ENCODE assay signal across 19 mouse cellular contexts in the genomic region with DNA sequence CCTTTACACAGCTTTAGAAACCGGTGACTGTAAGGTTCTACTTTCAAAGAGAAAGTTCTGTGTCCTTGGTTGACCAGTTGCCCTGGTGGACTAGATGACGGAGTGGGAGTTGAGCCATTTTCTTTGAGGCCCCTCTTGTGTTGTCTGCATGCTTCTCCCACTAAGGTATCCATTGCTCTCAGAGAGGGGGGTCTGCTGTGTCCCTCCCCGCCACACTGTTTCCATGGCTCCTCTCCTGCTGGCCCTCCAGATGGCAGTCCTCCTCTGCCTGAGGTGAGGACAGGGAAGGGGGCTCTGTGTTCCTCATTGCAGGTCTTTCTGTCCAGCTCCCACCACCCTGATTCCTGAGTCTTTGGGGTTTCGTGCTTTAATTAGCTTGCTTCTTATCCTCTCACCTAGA.
A peak's percentile ranks its signal among the peaks of the same experiment; 100 is the strongest.
DNase-seq lines count a peak whose midpoint lies in the region; ATAC-seq and TF ChIP-seq lines count a peak whose summit lies in the region.
"Had no signal": no experiment of that assay in that cellular context is flagged by ENCODE, and none has a peak within 500 bp of the region (broad histone marks: within the 10 kb centered on the region; RNA-seq: fewer than 3 reads in every experiment).

No protein-coding gene starts in this region.

- H3K4me3 ChIP-seq in heart, embryonic 13.5 days: no peak overlapping the region
- H3K4me3 ChIP-seq in heart, embryonic 10.5 days: no peak overlapping the region
- no peak overlapping the region for H3K4me3 ChIP-seq in kidney, embryonic 15.5 days (replicated peaks)
- H3K4me3 ChIP-seq in lung, embryonic 14.5 days (ENCODE audit: low read depth, low read length): no peak overlapping the region
- no peak overlapping the region for H3K4me3 ChIP-seq in lung, postnatal 0 days (ENCODE audit: low read depth, low read length)
- H3K4me3 ChIP-seq: lung, embryonic 15.5 days; midbrain, embryonic 10.5 days; neural tube, embryonic 12.5 days had no signal

- no peaks in the 10 kb centered on the region for H3K36me3 ChIP-seq in heart, embryonic 13.5 days
- no peaks in the 10 kb centered on the region for H3K36me3 ChIP-seq in heart, embryonic 10.5 days
- H3K36me3 ChIP-seq in kidney, embryonic 15.5 days: no peaks in the 10 kb centered on the region
- H3K36me3 ChIP-seq in lung, embryonic 14.5 days (ENCODE audit: insufficient read depth): 0 out of 2 replicates have a peak, but pooled peaks cover 6% of the 10 kb centered on the region
- no peaks in the 10 kb centered on the region for H3K36me3 ChIP-seq in lung, postnatal 0 days (ENCODE audit: insufficient read depth, low read length)
- H3K36me3 ChIP-seq: lung, embryonic 15.5 days; neural tube, embryonic 12.5 days had no signal

- no peak for DNase-seq in heart, embryonic 10.5 days (ENCODE audit: low spot score)
- DNase-seq in kidney, postnatal 36 days: no peak
- no peak for DNase-seq in lung, embryonic 14.5 days
- DNase-seq in lung, postnatal 0 days (ENCODE audit: low spot score): no peak
- DNase-seq in urinary bladder, postnatal 10 days (ENCODE audit: low spot score): no peak
- DNase-seq: adrenal gland, postnatal 25 days; B cell, adult 2 months; cerebellum, adult 11 months; cerebellum, postnatal 25 days; embryo, embryonic 11 days; thymus, adult 18-20 months; thymus, postnatal 4 days had no signal

- 0 out of 2 replicates have a peak overlapping the region, but pooled peaks have one; percentile 38 for H3K9ac ChIP-seq in heart, embryonic 13.5 days
- no peak overlapping the region for H3K9ac ChIP-seq in kidney, embryonic 15.5 days
- H3K9ac ChIP-seq in lung, embryonic 14.5 days: no peak overlapping the region
- H3K9ac ChIP-seq in lung, postnatal 0 days (replicated peaks; ENCODE audit: low read depth): no peak overlapping the region
- H3K9ac ChIP-seq: hindbrain, embryonic 14.5 days; lung, embryonic 15.5 days; neural tube, embryonic 12.5 days had no signal

- no peak overlapping the region for H3K27ac ChIP-seq in heart, embryonic 13.5 days (replicated peaks)
- no peak overlapping the region for H3K27ac ChIP-seq in heart, embryonic 10.5 days
- H3K27ac ChIP-seq in kidney, embryonic 15.5 days: peak overlapping the region; percentile 52
- no peak overlapping the region for H3K27ac ChIP-seq in lung, embryonic 14.5 days (ENCODE audit: low read depth)
- H3K27ac ChIP-seq in lung, postnatal 0 days (ENCODE audit: low read length): no peak overlapping the region
- H3K27ac ChIP-seq: hindbrain, embryonic 14.5 days; macrophage; midbrain, embryonic 10.5 days; neural tube, embryonic 12.5 days had no signal

- peaks cover 4% of the 10 kb centered on the region; the same call in 1 of the 2 replicates for H3K27me3 ChIP-seq in heart, embryonic 13.5 days (replicated peaks)
- peaks cover 33% of the 10 kb centered on the region for H3K27me3 ChIP-seq in heart, embryonic 10.5 days (ENCODE audit: insufficient read depth, poor library complexity, severe bottlenecking)
- H3K27me3 ChIP-seq in kidney, embryonic 15.5 days: no peaks in the 10 kb centered on the region
- no peaks in the 10 kb centered on the region for H3K27me3 ChIP-seq in lung, embryonic 14.5 days (ENCODE audit: insufficient read depth, low read length)
- H3K27me3 ChIP-seq in lung, postnatal 0 days (replicated peaks; ENCODE audit: insufficient read depth, low read length): no peaks in the 10 kb centered on the region
- H3K27me3 ChIP-seq: lung, embryonic 15.5 days; neural tube, embryonic 12.5 days had no signal

- no peaks in the 10 kb centered on the region for H3K9me3 ChIP-seq in heart, embryonic 13.5 days
- no peaks in the 10 kb centered on the region for H3K9me3 ChIP-seq in heart, embryonic 10.5 days
- no peaks in the 10 kb centered on the region for H3K9me3 ChIP-seq in kidney, embryonic 15.5 days (replicated peaks)
- no peaks in the 10 kb centered on the region for H3K9me3 ChIP-seq in lung, embryonic 14.5 days (ENCODE audit: low read depth, low read length)
- no peaks in the 10 kb centered on the region for H3K9me3 ChIP-seq in lung, postnatal 0 days (ENCODE audit: low read length)
- H3K9me3 ChIP-seq: lung, embryonic 15.5 days; midbrain, embryonic 10.5 days; neural tube, embryonic 12.5 days had no signal

- no peak for TF ChIP-seq EP300 in lung, postnatal 0 days (IDR thresholded peaks at IDR 0.05)

- ATAC-seq in heart, embryonic 13.5 days (ENCODE audit: extremely low read depth, insufficient number of reproducible peaks, low FRiP score, low TSS enrichment): no peak
- ATAC-seq in kidney, embryonic 15.5 days (replicated peaks; ENCODE audit: low FRiP score): 0 out of 2 replicates have a peak, but pooled peaks have one; percentile 27
- ATAC-seq in lung, embryonic 14.5 days (ENCODE audit: insufficient read depth): no peak
- ATAC-seq in lung, postnatal 0 days: no peak

- H3K4me1 ChIP-seq in heart, embryonic 13.5 days: peaks cover 97% of the 10 kb centered on the region
- H3K4me1 ChIP-seq in heart, embryonic 10.5 days: peaks cover 85% of the 10 kb centered on the region
- peaks cover 83% of the 10 kb centered on the region for H3K4me1 ChIP-seq in kidney, embryonic 15.5 days
- peaks cover 61% of the 10 kb centered on the region for H3K4me1 ChIP-seq in lung, embryonic 14.5 days (ENCODE audit: insufficient read depth)
- H3K4me1 ChIP-seq in lung, postnatal 0 days (ENCODE audit: insufficient read depth, low read depth, low read length): peaks cover 38% of the 10 kb centered on the region; the same call in 1 of the 2 replicates

- 0 out of 2 replicates have a peak overlapping the region, but pooled peaks have one; percentile 60 for H3K4me2 ChIP-seq in heart, embryonic 13.5 days
- H3K4me2 ChIP-seq in kidney, embryonic 15.5 days: no peak overlapping the region
- H3K4me2 ChIP-seq in lung, embryonic 14.5 days: no peak overlapping the region
- no peak overlapping the region for H3K4me2 ChIP-seq in lung, postnatal 0 days (replicated peaks; ENCODE audit: low read depth, low read length)
- H3K4me2 ChIP-seq: hindbrain, embryonic 14.5 days had no signal

- 74% methylated on average over 4 of the region's 4 CpGs for WGBS in heart, embryonic 13.5 days
- WGBS in heart, embryonic 10.5 days: 56% methylated on average over 4 of the region's 4 CpGs
- 50% methylated on average over 4 of the region's 4 CpGs for WGBS in kidney, embryonic 15.5 days
- WGBS in lung, embryonic 14.5 days: 66% methylated on average over 4 of the region's 4 CpGs
- WGBS in lung, postnatal 0 days: 75% methylated on average over 4 of the region's 4 CpGs

- TF ChIP-seq CTCF in lung, embryonic 14.5 days (IDR thresholded peaks at IDR 0.05; ENCODE audit: low read depth): 0 out of 2 replicates have a peak, but pooled peaks have one; percentile 11
- no peak for TF ChIP-seq CTCF in lung, postnatal 0 days (IDR thresholded peaks at IDR 0.05)
